Mouse (Mus musculus): ENCODE measurements at regions not wholly inside any gene's neighbourhood (a gene's known extent, or its start where the extent isn't known, plus 50 kb on each side); places are given as distances from the start of the nearest gene placed in this dataset.

DNA sequence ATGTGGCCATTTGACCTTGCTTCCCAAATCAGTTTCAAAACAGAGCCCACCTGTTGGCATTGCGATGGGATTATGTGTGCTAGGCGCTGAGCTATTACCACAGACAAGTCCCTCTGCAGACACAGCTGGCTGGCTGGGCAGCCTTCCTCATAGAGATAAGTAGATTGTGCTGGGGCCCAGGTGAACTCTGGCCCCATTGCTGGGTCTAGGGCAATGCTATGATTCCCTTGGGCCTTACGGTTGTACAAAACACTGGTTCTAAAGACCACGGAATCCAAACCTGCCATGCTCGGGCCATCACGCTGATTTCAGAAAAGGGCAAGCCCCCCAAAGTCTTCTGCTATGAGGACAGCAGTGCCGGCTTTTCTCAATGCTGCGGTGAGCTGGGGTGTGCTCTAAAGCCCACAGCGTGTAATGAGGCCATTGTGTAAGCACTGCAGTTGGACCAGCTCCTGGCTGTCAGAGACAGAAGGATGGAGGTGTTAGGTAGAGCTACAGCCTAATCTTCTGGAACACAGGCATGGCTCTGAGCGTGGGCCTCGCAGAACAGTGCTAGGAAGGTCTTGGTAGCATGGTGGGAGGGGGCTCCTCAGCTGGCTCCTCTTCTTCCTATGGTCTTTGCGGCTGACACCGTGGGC, 51.2 kb upstream of the Pitx1 start:
- TF ChIP-seq CTCF (IDR thresholded peaks at IDR 0.05; ENCODE audit: low read depth, low read length) (no peak), POLR2A (IDR thresholded peaks at IDR 0.05; ENCODE audit: extremely low read depth, insufficient read depth, low read length) (no peak)

Measured in liver, adult 2 months (tissue).